Mouse (Mus musculus) right cerebral cortex, postnatal 4 days (tissue): ENCODE results near the gene Llph.
"Not testable (repeated sequence)": the region's sequence is repeated elsewhere in the genome, so short reads cannot be mapped to it uniquely, and the experiment has no call there.

ENCODE experiments used
- DNase-seq: peaks from one replicate; pipeline ENCODE4 v3.0.0-alpha.2; 2022

Gene Llph

DNA sequence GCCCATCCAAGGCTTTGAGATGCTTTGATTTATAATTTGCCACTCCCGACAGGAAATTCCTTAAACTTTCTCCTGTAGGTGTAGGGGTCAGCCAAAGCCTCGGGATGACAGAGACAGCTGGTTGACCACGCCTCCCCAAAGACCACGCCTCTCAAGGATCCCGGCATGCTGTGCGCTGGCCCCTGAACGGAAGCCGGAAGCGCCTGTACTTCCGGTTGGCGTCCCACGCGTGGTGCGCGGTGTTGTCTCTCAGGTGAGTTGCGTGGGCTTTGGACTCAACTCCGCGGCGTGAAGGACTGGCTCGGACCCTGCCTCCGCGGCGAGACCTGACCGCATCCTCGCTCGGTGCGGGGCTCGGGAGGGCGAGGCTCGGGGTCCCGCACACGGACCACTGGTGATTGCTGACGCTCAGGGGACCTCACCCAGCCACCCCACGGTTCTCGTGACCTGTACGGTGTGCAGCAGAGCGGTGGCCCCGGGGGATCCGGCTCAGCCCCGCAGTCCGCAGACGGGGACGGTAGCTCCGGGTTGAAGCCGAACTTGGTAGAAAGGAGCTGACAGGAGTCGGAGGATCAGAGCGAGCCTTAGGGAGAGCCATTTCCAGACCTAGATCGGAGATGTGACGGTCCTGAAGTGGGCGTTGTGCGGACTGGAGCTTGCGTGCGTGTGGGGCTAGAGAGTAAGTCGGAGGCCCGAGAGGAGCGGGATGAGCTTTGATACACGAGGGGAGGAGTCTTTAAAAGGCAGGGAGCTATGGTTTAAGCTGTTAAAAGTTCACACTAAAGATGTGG lies at the start of gene Llph:
Gene Llph (plus strand): TSS at position 200 of the 791 bp plus-strand sequence.
- DNase-seq, result peak; percentile 76

GRCm38 (mm10) chr10:120182887-120183286 lies 44.0 kb upstream of the Llph start:
- DNase-seq, result no peak

DNA sequence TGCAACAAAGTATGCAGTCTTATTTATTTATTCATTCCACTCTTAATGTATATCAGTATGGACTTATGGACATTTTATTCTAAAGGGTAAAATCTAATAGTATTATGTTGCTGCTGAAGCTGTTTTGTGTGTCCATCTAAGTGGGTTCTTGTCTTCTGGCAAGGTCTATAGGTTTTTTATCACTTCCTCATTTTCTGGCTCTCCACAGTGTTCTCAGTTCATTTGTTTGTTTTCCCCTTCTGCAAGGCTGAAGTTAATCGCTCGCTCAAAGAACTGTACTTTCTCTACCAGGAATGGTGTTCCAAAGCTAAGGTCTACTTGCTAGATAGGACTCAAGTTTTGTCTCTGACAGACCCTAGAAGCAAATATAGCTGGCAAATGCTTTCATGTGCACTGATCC lies 43.5 kb upstream of the Llph start:
- no peak for DNase-seq

- DNase-seq, result no peak
Observed at GRCm38 (mm10) chr10:120188513-120188912, 38.4 kb upstream of the Llph start.

DNA sequence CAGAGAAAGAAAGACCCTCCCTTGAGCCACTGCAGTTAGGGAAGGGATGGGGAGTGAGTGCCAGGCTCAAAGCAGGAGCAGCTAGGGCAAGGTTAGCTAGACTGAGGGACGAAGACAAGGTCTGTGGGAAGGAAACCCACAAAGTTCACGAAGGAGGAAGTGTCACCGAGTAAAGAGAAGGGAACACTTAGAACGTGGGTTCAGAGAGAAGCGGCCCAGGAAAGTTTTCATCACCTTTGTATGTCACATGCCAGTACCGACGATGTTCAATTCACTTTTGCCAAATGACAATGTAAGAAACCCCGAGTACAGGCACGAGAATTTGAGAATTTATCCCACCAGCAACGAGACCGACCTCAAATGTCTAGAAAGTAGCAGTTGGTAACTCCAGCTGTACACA lies 37.6 kb upstream of the Llph start:
- no peak for DNase-seq

GRCm38 (mm10) chr10:120189782-120190181 lies 37.1 kb upstream of the Llph start:
- DNase-seq, result no peak

- DNase-seq, result no peak
Observed at GRCm38 (mm10) chr10:120191165-120191564, 35.7 kb upstream of the Llph start.

- DNase-seq, result no peak
Observed at GRCm38 (mm10) chr10:120192278-120192677, 34.6 kb upstream of the Llph start.

DNA sequence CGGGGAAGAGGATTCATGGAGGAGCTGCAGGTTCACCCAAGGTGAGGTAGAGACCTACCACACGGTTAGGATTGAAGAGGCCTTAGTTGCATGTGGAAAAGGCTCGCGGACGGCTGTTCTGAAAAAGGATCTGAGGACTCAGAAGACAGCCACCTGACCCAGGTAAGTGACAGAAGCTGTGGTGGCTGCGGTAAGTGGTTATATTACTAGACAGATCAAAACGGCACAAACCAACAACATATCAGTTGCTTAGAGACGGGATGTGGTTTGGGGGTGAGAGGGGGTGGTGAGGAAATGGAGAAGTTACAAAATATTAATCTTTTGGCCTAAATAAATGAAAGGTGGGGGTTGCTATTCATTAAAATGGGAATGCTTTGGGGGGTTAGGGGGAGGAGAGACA lies 33.6 kb upstream of the Llph start:
- DNase-seq, result no peak

GRCm38 (mm10) chr10:120197061-120197835 lies 29.6 kb upstream of the Llph start:
- DNase-seq, result no peak

DNA sequence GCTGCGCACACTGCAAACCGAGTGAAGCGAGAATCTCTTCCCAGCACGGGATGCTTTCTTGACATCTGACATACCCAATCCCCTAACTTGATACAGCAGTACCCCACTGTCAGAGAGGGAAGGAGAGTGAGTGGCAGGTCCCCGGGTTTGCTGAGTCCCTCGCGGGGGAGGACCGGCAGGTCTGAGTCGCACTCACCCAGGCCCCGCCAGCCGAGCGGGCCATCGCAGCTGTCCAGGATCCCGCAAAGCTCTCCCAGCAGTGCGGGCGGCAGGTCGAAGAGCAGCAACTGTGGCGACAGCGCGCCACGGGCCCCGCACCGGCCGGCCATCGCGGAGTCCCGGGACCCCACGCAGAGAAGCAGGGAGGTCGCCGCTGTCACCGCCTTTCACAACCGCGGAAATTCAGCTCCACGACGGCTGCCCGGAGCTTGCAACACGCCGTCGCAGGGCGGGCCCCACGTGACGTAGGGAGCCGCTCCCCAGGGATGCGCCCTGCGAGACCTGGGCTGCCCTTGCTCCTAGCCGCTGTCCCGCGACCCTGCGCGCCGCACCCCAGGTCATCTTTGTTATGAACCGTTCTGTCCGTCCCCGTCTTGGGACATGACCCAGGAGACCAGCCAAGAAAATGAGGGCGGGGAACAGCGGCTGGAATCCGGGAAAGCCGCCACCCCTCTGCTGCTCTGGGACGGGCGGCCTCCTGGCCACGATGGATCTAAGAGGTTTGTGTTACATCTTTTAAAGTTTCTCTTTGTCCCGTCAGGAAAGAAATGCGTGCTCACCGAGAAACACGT lies 25.5 kb upstream of the Llph start, which contains the start of gene Tmbim4:
Gene Tmbim4 (plus strand): TSS at position 460 of the 791 bp plus-strand sequence.
- DNase-seq, result peak; percentile 11

- peak; percentile 93 for DNase-seq
Observed at GRCm38 (mm10) chr10:120201961-120202402, 24.9 kb upstream of the Llph start, which contains the start of gene Irak3. Gene Irak3 (minus strand): TSS chr10:120202130.

GRCm38 (mm10) chr10:120202467-120203250 lies 24.2 kb upstream of the Llph start:
- DNase-seq, result no peak

GRCm38 (mm10) chr10:120204591-120205210 lies 22.2 kb upstream of the Llph start:
- DNase-seq, result no peak

DNA sequence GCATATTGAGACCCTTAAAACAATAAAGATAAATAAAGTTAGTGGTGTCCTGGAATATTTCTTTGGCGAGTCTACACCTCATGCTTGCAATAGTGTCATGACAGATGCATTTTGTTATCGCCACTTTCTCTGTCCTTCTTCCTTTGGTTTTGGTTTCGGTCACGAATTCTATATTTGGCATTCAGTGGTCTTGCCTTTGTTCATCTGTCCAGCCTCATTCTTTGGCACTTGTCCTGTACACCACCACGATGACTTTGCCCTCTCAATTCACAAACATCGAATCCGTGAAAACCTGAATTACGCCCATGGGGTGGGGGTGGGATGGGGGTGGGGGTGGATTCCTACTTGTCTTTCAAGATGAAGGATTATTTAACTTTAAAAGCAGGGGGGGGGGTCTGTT lies 18.9 kb upstream of the Llph start:
- DNase-seq, result no peak

DNA sequence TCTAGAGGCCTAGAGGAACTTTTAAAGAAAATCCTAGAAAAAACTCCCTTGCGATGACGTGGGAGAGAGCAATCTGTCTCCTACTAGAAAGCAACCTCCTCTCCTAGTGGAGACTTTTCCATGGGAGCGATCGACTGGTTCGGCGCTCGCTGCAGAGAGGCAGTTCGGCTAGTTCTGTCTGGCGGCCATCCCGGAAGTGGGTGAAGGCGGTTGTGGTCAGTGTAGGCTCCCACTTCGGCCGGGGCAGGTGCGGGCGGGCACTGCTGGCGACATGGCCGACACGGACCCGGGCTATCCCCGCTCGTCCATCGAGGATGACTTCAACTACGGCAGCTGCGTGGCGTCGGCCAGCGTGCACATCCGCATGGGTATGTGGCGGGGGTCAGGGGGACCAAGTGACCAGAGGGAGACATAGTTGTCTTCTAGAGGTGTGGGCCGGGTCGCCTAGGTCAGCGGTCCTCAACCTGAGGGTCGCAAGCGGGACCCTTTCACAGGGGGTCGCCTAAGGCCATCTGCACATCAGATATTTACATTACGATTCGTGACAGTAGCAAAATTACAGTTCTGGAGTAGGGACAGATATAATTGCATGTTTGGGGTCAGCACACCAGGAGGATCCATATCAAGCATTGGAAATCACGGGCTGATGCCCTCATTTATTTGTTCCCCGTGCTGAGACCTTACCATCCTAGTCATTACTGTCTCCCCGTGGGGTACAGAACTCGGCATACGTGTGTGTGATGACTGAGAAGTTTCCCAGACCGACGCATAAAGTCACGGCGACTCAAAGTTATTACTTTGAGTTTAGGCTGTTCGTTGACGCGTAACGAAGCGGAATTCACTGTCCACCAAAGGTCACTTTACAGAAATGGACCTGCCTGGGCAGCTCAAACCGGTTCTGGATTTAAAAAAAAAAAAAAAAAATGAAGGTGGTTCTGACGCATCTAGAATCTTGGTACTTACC lies 18.0 kb upstream of the Llph start:
- DNase-seq, result peak; percentile 92

DNA sequence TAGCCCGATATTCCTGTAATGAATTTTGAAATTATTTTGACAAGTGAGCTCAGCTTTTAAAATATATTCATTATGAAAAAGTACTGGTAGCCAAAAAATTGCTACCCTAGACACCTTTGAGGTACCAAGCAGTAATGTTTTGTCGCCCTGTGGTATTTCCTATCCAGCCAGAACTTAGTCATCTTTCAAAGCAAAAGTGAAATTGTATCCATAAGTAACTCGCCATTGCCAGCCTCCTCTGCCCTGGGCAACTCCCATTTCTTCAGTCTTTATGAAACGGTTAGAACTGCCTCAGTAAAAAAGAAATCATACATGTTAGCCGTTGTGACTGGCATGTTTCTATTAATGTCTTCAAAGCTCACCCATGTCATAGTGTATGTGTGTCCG lies 17.3 kb upstream of the Llph start:
- no peak for DNase-seq

DNA sequence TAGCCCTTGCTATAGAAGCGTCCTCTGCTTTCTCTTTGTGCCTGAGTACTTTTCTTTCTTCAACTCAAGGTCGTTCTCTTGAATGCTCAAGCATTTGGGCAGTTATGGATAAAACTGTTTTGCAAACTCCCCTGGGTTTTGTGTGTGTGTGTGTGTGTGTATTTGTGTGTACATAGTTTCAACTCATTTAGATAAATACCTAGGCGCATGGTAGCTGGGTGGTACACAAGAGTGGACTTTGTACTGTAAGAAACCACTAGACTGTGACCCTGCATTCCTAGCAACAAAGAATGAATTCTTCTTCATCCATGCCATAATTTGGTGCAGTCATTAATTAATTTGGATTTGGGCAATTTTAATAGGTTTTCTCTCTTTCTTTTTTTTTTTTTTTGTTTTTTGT lies 16.8 kb upstream of the Llph start:
- DNase-seq, result no peak

- not testable (repeated sequence) for DNase-seq
Observed at GRCm38 (mm10) chr10:120217099-120217498, 9.8 kb upstream of the Llph start.

GRCm38 (mm10) chr10:120218996-120219395 lies 7.9 kb upstream of the Llph start:
- no peak for DNase-seq
